Mouse (Mus musculus) kidney, adult 18-20 months (tissue): ENCODE data around the gene Gm49361.
A peak's percentile ranks its signal among the peaks of the same experiment; 100 is the strongest.
"Not testable (repeated sequence)": the region's sequence is repeated elsewhere in the genome, so short reads cannot be mapped to it uniquely, and the experiment has no call there.

Source experiments
- DNase-seq: peaks from one replicate; pipeline ENCODE4 v3.0.0; 2021

Gene Gm49361

DNA sequence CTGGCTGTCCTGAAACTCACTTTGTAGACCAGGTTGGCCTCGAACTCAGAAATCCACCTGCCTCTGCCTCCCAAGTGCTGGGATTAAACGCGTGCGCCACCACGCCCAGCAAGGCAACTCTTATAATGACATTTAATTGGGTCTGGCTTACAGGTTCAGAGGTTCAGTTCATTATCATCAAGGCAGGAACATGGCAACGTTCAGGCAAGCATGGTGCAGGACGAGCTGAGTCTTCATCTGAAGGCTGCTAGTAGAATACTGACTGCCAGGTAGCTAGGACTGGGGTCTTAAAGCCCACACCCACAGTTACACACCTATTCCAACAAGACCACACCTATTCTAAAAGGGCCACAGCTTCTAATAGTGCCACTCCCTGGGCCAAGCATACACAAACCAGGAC lies 57.8 kb downstream of the Gm49361 start:
- DNase-seq, result not testable (repeated sequence)

DNA sequence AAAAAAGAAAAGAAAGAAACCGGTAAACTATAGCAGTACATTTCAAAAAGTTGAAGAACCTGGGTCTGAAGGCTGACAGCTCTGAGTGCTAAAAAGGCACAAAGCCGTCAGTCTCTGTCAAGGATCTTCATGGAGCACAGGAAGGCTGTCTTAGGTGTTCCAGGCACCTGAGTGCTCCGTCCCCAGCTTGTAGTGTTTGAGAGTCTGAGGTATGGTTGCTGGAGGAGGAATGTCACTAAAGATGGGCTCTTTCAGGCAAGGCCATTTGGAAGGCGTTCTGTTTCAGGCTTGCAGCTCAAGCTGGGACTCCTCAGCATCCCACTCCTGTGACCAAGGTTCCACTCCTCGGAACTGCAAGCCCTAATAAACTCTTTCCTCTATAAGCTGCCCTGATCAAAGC lies 58.5 kb downstream of the Gm49361 start:
- DNase-seq, result no peak

- no peak for DNase-seq
Measured at GRCm38 (mm10) chr14:57686647-57687046, 59.3 kb downstream of the Gm49361 start.

- peak; percentile 77 for DNase-seq
Measured at GRCm38 (mm10) chr14:57684579-57684978, 61.3 kb downstream of the Gm49361 start.

GRCm38 (mm10) chr14:57682751-57683150 lies 63.2 kb downstream of the Gm49361 start:
- DNase-seq, result no peak

GRCm38 (mm10) chr14:57679958-57680535 lies 65.9 kb downstream of the Gm49361 start:
- DNase-seq, result peak; percentile 85

DNA sequence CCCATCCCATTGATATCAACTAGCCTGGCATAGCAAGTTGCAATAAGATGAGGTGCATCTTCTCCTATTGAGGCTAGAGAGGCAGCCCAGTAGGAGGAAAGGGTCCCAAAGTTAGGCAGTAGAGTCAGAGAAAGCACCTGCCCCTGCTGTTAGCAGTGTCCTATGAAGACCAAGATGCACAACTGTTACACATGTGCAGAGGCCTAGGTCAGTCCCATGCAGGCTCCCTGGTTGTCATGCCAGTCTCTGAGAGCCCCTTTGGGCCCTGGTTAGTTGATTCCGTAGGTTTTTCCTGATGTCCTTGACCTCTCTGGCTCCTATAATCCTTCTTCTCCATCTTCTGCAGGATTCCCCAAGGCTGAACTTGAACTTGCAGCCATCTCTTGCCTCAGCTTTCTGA lies 66.4 kb downstream of the Gm49361 start:
- DNase-seq, result no peak

DNA sequence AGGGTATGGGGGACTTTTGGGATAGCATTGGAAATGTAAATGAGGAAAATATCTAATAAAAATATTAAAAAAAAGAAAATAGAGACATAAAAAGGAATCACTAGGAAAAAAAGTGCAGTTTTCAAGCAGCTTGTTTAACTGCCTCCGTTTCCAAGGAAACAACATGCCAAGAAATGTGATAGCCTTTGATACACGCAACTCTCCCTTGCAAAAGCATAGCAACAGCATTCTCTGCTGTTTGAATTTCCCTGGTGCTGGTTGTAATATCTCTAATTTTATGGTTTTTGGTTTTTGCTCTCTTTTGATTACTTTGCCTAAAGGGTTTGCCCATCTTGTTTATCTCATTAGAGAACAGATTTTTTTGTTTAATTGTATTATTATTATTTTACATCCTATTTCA lies 70.4 kb downstream of the Gm49361 start:
- DNase-seq, result no peak

DNA sequence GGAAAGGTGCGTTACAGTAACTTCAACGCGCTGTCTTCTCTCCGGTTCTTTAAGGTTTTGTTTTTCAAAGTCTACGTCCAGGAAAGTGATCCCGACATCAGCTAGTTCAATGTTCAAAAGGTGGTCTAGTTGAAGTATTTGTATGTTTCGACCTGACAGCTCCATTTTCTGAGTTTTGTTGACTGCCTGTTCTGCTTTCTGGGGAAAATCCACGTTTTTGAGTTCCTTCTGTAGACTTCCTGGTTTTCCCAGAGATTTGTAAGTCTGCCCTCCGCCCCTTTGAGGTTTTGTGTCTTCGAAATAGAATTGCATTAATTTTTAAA lies 80.3 kb downstream of the Gm49361 start:
- DNase-seq, result no peak

GRCm38 (mm10) chr14:57664822-57665627 lies 80.9 kb downstream of the Gm49361 start, which contains the start of gene Xpo4:
TSS of gene Xpo4 (minus strand) at chr14:57665430.
- peak; percentile 89 for DNase-seq

DNA sequence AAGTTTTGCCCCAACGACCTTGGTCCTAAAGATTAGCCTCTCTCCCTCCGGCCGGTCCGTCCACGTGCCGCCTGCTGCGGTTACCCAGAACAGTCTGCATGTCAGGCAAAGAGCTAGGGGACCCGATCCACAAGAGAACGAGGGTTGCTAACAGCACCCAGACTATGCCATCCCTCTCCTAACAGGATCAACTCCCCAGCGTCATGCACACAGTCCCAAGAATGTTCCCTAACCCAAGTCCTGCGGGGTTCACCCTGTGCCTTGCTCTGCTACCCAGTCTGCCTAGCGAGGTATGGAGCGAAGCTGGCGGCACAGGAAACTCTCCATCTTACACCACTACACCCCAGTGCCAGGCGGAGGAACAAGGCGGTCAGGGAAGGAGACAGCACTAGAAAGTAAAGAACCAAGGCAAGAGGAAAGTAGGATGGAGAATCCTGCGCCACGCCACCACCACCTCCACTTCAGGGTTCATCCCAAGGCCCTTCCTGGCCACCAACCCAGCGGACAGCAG lies 81.5 kb downstream of the Gm49361 start:
- no peak for DNase-seq

DNA sequence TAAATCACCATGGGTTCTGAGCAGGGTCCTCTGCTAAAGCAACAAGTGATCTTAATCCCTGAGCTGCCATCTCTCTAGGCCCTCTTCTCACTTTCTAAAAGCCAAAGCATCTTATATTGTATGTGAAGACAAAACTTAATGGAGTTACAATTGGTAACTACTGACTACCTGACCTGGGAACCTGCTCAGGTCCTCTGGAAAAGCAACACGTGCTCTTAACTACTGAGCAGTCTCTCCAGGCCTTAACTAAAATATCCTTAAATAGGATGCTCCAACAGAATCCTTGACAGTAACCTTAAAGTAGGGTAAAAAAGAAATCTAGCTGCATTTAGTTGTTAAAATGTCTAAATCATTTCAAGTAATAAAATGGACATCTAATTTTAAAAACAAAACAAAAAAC lies 82.3 kb downstream of the Gm49361 start:
- DNase-seq, result no peak

DNA sequence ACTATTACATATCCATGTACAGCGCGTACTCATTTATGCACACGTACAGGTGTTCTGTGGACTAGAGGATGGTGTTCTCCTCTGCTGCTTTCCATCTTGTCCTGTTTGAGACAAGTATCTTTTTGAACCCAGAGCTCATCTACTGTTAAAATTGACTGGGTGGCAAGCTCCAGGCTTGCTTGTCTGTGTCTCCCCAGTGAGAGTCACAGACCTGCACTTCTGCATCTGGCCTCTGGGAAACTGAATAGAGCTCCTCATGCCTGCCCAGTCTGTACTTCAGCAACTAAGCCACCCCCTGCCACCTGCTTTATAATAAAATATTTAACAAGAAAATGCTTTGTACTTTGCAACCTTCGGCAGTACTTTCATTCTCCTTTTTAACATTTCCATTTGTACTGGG lies 87.6 kb downstream of the Gm49361 start:
- DNase-seq, result no peak

DNA sequence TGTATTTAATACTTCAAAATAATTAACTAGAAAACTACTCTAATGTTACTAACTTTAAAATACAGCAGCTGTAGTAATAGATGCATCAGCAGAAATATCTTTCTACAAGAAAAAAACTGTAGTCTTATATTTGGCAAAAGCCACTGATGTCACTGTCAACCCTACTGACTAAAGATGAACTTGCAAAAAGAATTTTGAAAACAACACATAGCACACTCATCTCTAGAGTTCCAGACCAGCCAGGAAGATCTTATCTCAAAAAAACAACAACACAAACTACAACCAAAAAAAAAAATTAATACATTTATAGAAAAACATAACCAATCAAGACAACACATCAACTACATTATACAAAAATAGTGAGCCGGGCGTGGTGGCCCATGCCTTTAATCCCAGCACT lies 88.4 kb downstream of the Gm49361 start:
- DNase-seq, result no peak

DNA sequence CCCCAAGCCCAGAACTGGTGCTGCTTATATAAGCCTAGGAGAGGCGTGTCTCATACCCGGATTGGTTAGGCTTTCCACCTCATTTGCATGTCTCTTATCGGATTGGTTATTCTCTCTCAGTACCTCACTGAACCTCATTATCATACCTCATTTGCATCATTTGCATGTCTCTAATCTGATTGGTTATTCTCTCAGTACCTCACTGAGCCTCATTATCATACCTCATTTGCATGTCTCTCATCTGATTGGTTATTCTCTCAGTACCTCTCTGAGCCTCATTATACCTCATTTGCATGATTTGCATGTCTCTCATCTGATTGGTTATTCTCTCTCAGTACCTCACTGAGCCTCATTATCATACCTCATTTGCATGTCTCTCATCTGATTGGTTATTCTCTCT lies 89.4 kb downstream of the Gm49361 start:
- DNase-seq, result not testable (repeated sequence)

DNA sequence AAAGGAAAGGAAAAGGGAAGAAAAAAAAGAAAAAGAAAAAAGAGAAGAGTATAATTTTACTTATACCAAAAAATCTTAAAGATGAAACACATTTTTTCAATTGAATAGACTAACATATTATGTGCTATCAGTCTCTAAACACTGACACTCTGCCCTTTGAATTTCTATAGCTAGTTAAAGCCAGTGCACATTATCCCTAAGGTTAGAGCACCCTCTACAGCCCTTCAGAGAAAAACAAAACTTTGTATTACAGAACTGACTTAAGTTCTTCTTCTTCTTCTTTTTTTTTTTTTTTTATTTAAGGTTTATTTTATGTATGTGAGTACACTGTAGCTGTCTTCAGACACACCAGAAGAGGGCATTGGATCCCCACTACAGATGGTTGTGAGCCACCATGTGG lies 96.4 kb downstream of the Gm49361 start:
- DNase-seq, result no peak

DNA sequence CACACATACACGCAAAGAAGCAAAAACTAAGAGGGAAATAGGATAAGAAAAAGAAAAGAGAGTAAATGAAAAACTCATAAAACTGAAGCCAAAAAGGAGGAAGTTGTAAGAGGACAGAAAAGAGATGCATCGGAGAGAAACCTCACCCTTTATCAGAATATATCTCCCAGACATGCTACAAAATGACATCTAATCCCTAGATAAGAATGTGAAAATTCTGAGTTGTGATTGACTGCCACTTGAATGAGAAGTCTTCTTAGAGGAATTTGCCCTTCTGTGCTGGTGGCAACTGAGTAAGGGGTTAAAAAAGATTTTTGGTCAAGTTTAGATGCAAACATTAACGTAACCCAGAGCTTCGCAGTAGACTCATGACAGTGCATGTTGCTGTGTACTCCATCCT lies 99.7 kb downstream of the Gm49361 start:
- no peak for DNase-seq

GRCm38 (mm10) chr14:57639153-57639552 lies 106.8 kb downstream of the Gm49361 start:
- no peak for DNase-seq

- no peak for DNase-seq
Measured at GRCm38 (mm10) chr14:57634141-57634540, 111.8 kb downstream of the Gm49361 start.

- no peak for DNase-seq
Measured at GRCm38 (mm10) chr14:57629595-57629994, 116.3 kb downstream of the Gm49361 start.

- no peak for DNase-seq
Measured at GRCm38 (mm10) chr14:57622934-57623333, 123.0 kb downstream of the Gm49361 start.

DNA sequence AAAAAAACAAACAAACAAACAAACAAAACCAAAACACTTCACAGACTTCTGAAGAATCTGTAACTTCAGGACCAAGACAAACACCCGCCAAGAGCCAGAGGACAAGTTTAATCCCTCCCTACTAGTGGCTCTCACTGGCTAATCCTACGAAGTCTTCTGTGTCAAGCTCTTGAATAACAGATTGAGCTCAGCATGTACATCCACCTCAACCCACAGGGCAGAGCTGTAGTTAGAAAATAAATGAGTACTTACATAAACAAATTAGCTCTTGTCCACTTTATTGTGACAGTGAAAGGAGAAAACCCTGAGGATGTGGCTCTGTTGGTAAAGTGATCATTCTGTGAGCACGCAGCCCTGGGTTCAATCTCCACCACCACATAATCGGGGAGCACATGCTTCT lies 124.2 kb downstream of the Gm49361 start:
- DNase-seq, result no peak

GRCm38 (mm10) chr14:57620598-57621236 lies 125.2 kb downstream of the Gm49361 start:
- peak; percentile 22 for DNase-seq

DNA sequence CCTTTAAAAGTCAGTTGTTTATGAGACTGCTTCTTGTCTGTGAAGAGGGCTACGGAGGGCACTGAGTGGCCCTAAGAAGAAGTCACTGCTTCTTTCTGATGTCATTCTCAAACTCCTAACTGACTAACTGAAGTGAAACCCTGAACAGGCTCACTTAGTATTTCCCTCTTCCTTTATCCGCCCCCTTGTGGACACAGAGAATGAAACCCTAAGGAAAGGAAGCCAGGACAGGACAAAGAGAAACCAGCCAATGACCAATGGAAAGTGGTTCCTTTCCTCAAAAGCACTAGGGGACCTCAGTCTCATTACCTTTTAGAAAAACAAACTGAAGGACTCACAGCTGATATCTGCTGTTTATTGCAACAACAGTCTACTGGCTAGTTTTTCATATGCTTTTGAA lies 126.4 kb downstream of the Gm49361 start:
- no peak for DNase-seq
